Mouse (Mus musculus) T-helper 2 cell (primary cell): Measurements from ENCODE around the gene Aqp6.

Source experiments
- in situ Hi-C: fragments of 300-600 bp; cut with MboI, MseI; formaldehyde crosslinking; loops from one replicate; pipeline ENCODE4 v1.15.1; 2025; ENCODE audit warnings: high pct_unique_total_duplicates

Aqp6 gene

GRCm38 (mm10) chr15:99600986-99601822 lies at the start of gene Aqp6:
TSS of gene Aqp6 (plus strand) at chr15:99601400.
- in situ Hi-C loops = no loop called here

GRCm38 (mm10) chr15:99553767-99554166 lies 47.4 kb upstream of the Aqp6 start:
- in situ Hi-C loops = no loop called here

DNA sequence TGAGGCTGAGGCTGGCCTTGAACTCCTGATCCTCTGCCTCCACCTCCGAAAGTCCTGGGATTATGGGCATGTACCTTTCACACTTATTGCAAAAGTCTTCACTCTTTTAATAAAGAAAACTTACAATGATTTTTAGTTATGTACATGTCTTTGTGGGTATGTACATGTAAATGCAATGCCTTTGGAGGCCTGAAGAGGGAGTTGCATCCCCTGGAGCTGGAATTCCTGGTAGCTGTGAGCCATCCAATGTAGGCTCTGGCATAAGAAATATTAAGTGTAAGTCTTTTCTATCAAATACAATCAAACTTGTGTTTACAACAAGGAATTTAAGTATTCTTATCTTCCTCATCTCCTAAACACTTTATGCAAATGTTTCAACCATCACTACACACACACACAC lies 42.3 kb upstream of the Aqp6 start:
- in situ Hi-C loops = no loop called here

- in situ Hi-C loops = no loop called here
These were observed 41.0 kb upstream of the Aqp6 start for GRCm38 (mm10) chr15:99560246-99560645.

DNA sequence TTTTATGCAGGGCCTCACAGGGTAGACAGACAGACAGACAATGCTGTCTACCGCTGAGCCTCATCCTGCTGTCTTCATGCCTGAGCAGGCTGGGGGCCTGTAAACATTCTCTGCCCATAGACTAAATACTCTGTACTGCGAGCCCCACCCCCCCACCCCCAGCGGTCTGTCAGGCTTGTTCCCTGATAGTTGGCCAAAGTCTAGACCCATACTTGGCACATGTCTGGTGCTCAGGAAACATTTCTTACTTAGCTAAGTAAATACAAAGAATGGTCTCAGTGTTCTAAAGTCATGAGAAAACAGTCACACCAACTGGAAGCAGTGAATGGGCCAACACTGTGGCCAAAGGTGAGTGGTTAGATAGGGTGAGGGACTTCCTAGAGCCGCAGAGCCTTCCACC lies 33.8 kb upstream of the Aqp6 start:
- in situ Hi-C loops = no loop called here

GRCm38 (mm10) chr15:99568682-99569081 lies 32.5 kb upstream of the Aqp6 start:
- in situ Hi-C loops = no loop called here

GRCm38 (mm10) chr15:99569123-99569522 lies 32.1 kb upstream of the Aqp6 start:
- in situ Hi-C loops = no loop called here

DNA sequence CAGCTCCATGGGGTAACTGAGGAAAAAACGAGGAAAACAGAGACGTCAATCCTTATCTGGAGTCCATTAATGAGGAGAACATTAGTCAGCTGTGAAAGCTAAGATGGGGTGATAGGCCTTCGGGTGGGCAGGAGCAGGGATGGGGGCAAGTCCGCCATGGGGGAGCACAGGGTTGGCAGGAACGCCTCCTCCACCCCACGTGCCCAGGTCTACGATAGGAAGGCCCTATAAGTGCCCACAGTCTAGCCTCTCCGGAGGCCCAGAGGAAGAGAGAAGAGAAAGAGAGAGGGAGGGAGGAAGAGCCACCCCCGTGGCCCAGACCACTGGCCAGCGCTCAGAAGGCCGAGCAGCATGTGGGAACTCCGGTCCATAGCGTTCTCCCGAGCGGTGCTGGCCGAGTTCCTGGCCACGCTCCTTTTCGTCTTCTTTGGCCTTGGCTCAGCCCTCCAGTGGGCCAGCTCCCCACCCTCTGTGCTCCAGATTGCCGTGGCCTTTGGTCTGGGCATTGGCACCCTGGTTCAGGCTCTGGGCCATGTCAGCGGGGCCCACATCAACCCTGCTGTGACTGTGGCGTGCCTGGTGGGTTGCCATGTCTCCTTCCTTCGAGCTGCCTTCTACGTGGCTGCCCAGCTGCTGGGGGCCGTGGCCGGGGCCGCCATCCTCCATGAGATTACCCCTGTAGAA lies 22.3 kb upstream of the Aqp6 start, which contains the start of gene Aqp2:
Aqp2 (plus strand) TSS at position 254 of the 684 bp plus-strand sequence.
- in situ Hi-C loops = no loop called here

DNA sequence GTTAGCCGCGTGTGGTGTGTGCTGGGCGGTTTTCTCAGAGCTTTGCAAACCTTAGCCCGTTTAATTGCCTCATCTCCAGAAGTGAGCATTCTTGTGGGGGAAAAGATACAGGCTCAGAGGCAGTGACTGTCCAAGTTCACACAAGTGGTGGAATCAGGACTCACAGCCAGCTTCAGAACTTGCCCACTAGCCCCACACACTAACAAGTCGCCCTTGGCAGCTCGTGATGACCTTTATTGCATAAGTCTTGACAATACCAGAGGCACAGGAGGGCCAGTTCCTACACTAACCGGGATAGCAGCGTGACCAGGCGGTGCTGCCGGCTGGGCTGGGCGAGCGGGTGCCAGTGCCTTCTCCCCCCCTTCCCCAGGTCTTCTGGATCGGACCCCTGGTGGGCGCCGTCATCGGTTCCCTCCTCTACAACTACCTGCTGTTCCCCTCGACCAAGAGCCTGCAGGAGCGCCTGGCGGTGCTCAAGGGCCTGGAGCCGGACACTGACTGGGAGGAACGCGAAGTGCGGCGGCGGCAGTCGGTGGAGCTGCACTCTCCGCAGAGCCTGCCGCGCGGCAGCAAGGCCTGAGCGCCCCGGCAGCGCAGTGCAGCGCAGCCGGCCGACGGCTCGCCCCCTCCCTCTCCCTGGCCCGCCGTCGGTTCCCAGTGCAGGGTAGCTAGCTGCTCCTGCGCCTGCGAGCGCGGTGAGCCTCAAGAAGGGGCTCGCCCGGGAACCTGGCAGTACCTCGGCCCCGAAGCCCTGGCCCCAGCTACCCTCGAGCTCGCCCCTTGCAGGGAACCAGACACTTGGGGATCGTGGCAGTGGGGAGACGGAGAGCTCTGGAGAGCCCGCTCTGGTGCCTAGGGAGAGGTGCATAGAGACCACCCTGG lies 17.5 kb upstream of the Aqp6 start:
- in situ Hi-C loops = no loop called here

GRCm38 (mm10) chr15:99584407-99585202 lies 16.6 kb upstream of the Aqp6 start:
- in situ Hi-C loops = no loop called here

GRCm38 (mm10) chr15:99585741-99586140 lies 15.5 kb upstream of the Aqp6 start:
- in situ Hi-C loops = no loop called here

GRCm38 (mm10) chr15:99586525-99586924 lies 14.7 kb upstream of the Aqp6 start:
- in situ Hi-C loops = no loop called here

GRCm38 (mm10) chr15:99589237-99589636 lies 12.0 kb upstream of the Aqp6 start:
- in situ Hi-C loops = no loop called here

DNA sequence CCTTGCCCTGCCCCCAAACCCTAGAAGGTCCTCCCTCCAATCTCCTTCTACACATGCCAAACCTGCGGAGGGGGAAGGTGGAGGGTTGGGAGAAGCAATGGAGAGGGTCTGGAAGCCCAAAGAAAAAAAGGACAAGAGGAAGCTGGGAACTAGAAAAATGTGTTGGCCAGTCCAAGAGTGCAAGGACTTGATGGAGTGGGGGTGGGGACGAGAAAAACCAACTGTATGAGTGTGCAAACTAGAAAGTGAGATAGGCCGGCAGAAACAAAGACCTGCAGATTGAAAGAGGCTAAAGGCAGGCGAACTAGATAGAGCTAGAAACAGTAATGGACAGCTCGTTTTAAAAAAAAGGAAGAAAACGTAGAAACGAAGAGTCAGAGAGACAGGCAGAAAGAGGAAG lies 11.5 kb upstream of the Aqp6 start:
- in situ Hi-C loops = no loop called here

DNA sequence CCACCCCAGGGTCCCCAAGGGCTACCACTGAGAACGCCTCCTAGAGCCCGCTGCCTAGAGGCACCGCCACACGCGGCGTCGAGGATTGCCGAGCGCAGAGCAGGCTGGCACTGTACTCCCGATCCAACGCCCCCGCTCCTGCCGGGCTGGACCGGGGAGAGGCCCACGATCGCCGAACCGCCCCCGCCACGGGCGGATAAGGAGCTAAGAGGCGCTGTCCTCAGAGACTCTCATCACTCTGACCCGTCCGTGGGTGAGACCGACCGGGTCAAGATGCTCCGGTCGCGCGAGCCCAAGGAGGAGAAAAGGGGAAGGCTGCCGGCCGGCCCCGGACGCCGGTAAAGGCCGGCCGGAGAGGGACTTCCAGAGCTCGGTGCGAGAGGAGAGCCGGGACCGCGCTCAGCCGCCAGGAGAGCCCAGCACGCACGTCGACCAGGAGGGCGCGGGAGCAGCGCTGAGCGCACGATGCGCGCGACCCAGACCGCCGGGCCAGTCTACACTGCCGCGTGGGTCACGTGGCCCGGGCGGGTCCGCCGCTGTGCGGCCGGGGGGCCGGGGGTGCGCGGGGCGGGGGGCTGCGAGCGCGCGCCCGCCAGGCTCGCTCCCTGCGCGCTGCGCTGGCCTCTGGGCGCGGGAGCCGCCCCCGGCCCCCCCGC lies 10.6 kb upstream of the Aqp6 start, which contains the start of gene Aqp5:
Aqp5 (plus strand) TSS at position 354 of the 656 bp plus-strand sequence.
- in situ Hi-C loops = no loop called here

- in situ Hi-C loops = no loop called here
These were observed 9.0 kb upstream of the Aqp6 start for GRCm38 (mm10) chr15:99592177-99592576.

DNA sequence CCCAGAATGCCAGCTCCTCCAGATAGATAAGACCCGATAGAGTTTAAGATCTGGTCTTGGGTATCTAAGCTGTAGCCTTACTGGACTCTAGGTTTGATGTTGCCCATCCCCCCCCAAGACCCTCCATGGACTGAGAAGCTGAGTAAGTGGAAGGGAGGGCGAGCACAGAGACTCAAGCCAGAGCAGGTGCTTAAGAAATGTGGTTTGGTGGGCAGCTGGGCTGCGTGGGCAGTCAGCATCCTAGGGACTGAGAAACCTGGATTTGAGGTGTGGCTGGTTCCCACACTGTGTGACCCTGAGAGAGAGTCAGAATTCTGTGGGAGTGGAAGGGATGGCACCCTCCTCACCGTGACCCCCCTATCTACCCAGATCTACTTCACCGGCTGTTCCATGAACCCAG lies 8.3 kb upstream of the Aqp6 start:
- in situ Hi-C loops = no loop called here

- in situ Hi-C loops = loop anchor here (5.0 kb wide), 1 partner anchor 77 kb away; the partner anchor contains the start of gene Asic1
These were observed 6.2 kb upstream of the Aqp6 start for GRCm38 (mm10) chr15:99594951-99595350.

DNA sequence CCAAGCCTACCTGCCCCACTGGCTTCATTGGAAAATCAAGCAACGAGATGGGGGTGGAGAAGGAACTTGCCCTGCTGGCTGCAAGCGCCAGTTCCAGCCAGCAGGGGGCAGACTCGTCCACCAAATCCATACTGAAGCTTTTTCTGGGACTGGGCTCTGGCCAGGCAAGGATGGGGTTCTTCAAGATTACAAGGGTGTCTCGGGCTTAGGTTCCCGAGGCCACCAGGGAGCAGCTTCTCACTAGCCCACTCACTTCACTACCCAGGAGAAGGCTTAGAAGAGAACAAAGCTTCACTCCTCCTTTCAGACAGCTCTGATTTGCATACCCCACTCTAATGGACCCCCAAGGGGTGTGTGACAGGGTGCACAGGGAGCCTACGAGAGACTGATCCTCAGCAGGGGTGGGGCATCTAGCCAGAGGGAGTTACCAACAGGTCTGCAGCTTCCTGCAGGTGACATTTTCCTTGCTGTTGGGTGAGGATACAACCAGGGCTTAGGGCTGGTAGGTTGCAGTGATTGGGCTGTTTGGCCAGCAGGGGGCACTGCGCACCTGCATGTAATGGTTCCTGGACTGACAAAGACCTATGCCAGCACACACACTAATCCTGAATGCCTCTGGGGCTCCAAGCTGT lies 5.0 kb upstream of the Aqp6 start:
- in situ Hi-C loops = loop anchor here (5.0 kb wide), 1 partner anchor 76 kb away; the partner anchor contains the start of gene Asic1

DNA sequence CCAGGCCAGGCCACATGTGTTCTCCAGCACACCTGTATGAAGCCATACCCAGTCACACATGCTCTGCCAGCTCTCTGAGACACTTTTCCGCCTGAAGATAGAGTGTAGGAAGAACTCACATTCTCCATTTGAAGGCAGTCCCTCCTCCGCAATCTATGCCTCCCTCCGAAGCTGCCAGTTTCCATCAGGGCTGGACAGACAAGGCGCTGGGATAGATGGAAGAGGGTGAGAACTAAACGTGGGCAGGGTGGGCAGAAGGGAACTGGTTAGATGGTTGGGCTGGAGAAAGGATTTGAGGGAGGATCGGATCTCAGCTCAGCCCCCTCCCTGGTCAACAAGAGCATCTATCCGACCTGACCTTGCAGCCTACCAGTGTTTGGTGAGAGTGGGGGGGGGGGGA lies 4.4 kb upstream of the Aqp6 start:
- in situ Hi-C loops = loop anchor here (5.0 kb wide), 1 partner anchor 75 kb away; the partner anchor contains the start of gene Asic1
